Mouse (Mus musculus) spleen, postnatal 14 days (tissue): ENCODE measurements around the gene Mccc1.

Experiments used
- DNase-seq, 2 experiments: peaks; one replicate each; pipeline ENCODE4 v3.0.0; 2021 to 2022; ENCODE audit warnings: low spot score in 2 of 2

Mccc1 gene

GRCm38 (mm10) chr3:36000275-36001239 lies at the start of gene Mccc1:
Gene Mccc1, minus strand, starts transcription at chr3:36000678.
- DNase-seq = peak; percentile 74 to 81

DNA sequence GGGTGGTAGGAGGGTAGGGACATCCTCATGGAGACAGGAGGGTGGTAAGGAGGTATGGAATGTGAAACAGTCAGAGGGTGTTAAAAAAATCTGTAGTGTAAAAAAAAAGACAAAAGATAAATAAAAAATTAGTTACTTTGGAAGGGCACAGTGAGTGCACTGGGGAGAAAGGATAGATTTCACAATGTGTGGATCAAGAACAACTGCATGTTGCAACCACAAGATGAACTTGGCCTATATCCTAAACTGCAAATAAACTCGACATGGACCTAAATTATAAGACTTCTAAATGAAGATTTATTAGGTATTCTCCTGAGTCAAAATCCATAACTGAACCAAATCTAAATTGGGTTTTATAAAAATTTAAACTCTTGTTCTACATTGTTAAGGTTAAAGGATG lies 48.6 kb upstream of the Mccc1 start:
- no peak for DNase-seq

- DNase-seq = no peak
Measured at GRCm38 (mm10) chr3:36045086-36045485, 44.6 kb upstream of the Mccc1 start.

GRCm38 (mm10) chr3:36044520-36044919 lies 44.0 kb upstream of the Mccc1 start:
- DNase-seq = no peak

GRCm38 (mm10) chr3:36031740-36032510 lies 31.4 kb upstream of the Mccc1 start:
- no peak for DNase-seq

- DNase-seq = no peak
Measured at GRCm38 (mm10) chr3:36029993-36030392, 29.5 kb upstream of the Mccc1 start.

- no peak for DNase-seq
Measured at GRCm38 (mm10) chr3:36025732-36026131, 25.3 kb upstream of the Mccc1 start.

DNA sequence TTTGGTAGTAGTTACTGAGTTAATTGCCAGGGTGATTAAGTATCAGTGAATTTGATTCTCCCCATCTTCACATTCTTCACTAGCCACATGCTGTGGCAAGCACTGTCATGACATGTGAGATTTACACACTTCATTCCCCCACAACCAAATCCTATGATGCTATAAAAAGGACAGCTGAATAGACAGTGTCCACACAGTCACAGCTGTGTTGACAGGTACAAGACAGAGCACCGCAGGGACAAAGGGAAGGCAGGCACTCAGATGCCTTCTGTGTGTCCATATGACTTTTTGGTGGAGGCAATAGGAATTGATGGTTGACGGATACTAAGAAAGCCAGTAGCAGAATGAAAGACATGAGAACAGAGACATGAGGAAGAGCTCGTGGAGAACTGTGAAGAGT lies 10.8 kb upstream of the Mccc1 start:
- DNase-seq = no peak

DNA sequence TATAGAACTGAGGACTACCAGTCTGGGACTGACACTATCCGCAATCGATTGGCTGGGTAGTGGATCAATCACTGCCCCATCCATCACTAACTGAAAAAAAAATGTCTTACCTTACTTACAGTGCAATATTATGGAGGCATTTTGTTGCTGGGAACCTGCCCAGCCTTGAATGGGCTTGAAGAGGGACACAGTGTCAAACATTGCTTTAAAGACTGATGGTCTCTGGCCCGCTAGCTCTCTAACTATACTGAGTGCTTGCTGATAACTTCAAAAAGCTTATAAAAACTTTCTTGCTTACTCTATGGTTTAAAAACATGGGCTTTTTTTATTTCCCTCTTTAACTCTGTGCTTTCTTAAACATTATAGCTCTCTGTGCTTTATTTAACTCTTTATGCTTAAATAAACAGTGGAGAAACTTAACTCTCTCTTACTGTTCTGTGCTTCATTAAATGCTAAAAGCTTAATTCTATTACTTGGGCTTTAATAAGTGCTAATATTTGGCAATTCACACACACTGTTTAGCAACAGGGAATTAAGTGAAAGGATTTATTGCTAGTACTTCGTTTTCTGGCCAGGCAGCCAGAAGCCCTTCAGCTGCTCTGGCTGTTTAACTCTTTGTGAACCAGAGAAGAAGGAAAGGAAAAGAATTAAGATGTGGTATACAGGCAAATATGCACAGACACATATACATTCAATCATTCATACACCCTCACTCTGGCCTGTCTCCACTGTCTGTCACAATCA lies 8.1 kb upstream of the Mccc1 start:
- DNase-seq = no peak

- no peak for DNase-seq
Measured at GRCm38 (mm10) chr3:36004028-36004895, 3.8 kb upstream of the Mccc1 start.

GRCm38 (mm10) chr3:35994552-35995531 lies 5.6 kb downstream of the Mccc1 start:
- no peak for DNase-seq

DNA sequence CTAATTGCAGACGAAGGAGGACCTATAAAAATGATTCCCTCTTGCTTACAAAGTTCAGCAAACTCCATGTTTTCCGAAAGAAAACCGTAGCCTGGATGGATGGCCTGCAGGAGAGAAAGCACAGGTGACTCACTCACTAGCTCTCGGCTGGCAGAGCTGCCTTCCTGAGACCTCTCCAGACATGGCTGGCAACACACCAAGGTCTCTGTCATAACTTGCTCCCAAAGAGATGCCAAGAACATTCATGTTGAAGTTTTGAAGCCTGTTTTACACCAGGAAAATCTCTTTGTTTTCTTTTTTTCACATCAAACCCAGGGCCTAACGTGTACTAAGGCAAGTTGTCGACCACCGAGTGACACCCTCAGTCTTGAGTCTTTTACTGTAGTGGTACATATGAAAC lies 9.8 kb downstream of the Mccc1 start:
- DNase-seq = no peak

GRCm38 (mm10) chr3:35988031-35988430 lies 12.4 kb downstream of the Mccc1 start:
- no peak for DNase-seq

DNA sequence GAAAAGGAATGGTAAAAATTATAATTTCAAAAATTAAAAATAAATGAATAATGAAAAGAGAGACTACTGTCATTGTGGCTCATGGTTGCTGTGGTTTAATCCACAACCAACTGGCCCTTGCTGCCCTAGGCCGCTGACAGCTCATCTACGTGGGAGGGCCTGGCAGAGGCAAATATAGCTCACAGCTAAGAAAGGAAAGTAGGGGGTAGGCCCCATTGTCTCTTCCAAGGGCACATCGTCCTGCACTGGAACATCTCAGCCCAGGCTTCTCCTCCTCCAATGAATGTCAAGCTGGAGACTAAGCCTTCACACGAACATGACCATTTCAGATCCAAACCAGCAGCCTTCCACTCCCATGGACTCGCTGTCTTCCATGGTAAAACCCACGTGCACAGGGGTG lies 14.2 kb downstream of the Mccc1 start:
- DNase-seq = no peak

GRCm38 (mm10) chr3:35973551-35973950 lies 26.9 kb downstream of the Mccc1 start:
- DNase-seq = peak in 1 of 2 experiments; percentile 27

- peak in 1 of 2 experiments; percentile 18 for DNase-seq
Measured at GRCm38 (mm10) chr3:35972985-35973384, 27.5 kb downstream of the Mccc1 start.

- no peak for DNase-seq
Measured at GRCm38 (mm10) chr3:35971149-35971548, 29.3 kb downstream of the Mccc1 start.

GRCm38 (mm10) chr3:35970441-35970840 lies 30.0 kb downstream of the Mccc1 start:
- no peak for DNase-seq

DNA sequence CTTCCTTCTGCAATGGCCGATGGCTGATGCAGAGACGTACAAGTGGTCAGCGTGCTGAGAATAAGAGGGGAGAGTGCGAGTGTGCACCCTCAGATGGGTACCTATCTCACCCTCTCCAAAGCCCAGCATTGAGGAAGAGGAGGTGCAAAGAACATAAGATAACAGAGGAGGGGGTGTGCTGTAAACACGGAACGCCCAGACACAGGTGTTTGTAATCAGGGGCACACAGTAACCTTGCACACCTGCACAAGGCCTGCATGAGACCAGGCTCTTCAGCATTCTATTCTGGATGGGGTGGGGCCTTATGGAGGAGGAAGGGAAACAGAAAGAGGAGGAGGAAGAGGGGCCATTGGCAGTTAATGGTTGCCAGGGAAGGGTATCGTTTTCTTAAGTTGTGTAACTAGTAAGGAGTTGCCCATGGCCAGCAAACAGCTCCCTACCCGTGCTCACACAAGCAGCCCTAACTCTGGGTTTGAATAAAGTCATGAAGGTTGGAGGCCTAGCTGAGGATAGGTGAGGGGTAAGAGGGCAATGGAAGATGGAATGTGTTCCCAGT lies 33.0 kb downstream of the Mccc1 start:
- no peak for DNase-seq
